Mouse (Mus musculus) adrenal gland, adult 10 weeks (tissue): ENCODE results near the gene St3gal6. TPM values are rescaled to one million over a fixed set of nuclear protein-coding genes. Genes with fewer than 3 reads are reported as not detected.

Experiments
- polyA plus RNA-seq: library from polyadenylated mRNA; stranded (reverse); fragments of 350-450 nt; fragmentation: Illumina TruSeq; extraction: RNeasy Lipid Tissue Mini Kit (QIAGEN cat#74804); gene quantifications from one replicate; pipeline ENCODE4 v1.2.3, GENCODE M21; 2014; ENCODE audit warnings: low read depth, low replicate concordance

St3gal6 gene
- 52.7 TPM for polyA plus RNA-seq

DNA sequence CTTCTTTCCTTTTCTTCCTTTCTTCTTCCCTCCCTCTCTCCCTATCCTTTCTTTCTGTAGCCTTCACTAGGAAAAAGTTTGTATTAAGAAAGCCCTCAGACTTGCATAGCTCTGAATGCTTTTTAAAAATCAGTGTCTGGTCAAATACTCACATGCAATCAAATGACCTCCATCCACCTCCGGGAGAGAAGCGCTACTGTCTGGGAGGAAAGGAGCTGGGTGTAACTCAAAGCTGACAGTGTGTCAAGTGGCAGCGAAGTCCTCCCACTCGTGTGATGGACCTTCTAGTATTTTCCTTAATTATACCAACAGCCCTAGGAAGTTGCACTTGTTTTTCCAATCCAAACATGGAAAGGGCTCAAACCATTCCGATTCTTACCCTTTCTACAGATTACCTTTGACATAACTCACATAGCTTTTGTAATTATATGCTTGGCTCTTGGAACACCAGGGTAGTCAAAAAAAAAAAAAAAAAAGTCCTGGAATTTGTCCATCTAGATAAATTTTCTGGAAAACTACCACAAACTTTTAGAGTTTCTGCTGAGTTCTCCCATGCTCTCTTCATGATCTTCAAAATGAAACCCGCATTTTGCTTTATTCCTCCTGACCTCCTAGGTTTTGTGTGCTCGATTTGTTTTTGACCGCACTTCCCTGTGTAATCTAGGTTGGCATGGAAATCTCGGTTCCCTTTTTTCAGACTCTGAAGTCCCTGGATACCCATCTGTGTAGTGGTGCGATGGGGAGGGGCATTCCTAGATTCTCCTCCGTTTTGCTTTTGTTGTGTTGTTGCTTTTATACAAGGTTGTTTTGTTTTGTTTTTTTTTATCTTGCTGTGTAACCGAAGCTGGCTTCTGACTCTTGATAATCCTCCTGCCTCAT lies at the start of gene St3gal6:
St3gal6 (minus strand) TSS at position 272 of the 879 bp plus-strand sequence.

Other genes starting within 250 kb of the St3gal6 start
- 14.2 TPM for gene Dcbld2, start 115.8 kb downstream of the St3gal6 start, polyA plus RNA-seq
- gene Gm813, start 92.7 kb upstream of the St3gal6 start, polyA plus RNA-seq: not detected
- gene E330017A01Rik, start 114.5 kb upstream of the St3gal6 start, polyA plus RNA-seq: not detected
- gene Cpox, start 146.0 kb upstream of the St3gal6 start, polyA plus RNA-seq: 32.9 TPM
- not detected for gene Gpr15, start 194.8 kb upstream of the St3gal6 start, polyA plus RNA-seq
- 106 TPM for gene Cldnd1, start 203.7 kb upstream of the St3gal6 start, polyA plus RNA-seq
- gene Olfr172, start 238.9 kb upstream of the St3gal6 start, polyA plus RNA-seq: not detected